Mouse (Mus musculus): ENCODE results near the gene Zfp607b.

Gene Zfp607b

DNA sequence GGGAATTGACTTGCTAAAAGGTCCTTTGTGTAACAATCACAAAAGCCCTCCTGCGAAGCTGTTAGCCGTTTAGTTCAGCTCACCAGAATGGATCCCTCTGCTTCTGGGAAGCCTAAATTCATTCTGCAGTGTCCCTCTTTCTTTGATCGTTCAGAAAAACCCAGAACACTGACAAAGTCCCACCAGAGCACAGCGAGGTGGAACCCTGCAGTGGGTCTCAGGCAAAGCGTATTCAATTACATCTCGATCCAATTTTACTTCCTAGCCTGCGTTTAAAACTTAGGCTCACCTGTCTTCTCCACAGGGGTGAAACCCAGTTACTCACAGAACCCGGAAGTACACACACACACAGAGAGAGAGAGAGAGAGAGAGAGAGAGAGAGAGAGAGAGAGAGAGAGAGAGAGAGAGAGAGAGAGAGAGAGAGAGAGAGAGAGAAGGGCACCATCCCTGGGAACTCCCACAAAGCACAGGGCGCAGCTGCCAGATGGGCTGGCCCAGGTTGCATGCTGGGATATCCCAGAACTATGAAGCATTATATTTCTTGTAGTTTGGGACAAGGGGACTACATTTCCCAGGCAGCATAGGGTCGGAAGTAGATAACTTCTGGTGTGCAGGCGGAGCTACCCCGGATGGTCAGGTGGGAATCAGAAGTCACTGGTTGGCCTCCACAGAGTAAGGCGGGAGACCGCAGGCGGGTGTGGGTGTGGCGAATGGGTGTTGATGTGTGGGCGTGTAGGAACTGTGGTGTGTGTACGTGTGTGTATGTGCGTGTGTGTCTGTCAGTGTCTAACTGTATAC, at the start of gene Zfp607b:
Gene Zfp607b, plus strand, starts transcription at position 526 of the 798 bp plus-strand sequence.
- peak; percentile 98 for DNase-seq

DNA sequence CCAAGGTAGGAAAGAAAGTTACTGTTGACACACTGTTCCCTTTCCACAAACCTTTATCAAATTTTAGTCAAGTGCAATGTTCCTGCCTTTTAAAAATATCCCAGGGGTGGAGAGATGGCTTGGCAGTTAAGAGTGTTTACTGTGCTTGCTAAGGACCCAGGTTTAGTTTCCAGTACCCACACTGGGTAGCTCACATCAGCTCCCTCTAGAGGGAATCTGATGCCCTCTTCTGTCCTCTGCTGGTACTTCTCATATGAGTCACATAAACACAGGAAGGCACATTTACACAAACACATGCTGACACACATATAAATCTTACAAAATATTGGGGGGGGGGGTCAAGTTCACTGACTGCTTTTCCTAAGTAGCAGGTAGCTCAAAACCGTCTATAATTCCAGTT, 44.7 kb upstream of the Zfp607b start:
- DNase-seq = no peak

DNA sequence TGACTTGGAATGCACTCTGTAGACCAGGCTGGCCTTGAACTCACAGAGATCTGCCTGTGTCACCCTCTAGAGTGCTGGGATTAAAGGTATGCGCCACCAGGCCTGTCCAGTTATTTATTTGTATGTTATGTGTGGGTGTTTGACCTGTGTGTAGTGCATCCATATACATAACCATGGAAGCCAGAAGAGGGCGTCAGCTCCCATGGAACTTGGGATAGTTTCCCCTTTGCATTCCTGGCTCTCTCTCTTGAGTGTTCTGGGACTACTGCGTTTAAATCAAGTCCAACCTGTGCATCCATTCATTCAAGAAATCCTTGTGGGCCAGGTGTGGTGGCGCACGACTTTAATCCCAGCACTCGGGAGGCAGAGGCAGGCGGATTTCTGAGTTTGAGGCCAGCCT, 42.6 kb upstream of the Zfp607b start:
- DNase-seq = no peak

DNA sequence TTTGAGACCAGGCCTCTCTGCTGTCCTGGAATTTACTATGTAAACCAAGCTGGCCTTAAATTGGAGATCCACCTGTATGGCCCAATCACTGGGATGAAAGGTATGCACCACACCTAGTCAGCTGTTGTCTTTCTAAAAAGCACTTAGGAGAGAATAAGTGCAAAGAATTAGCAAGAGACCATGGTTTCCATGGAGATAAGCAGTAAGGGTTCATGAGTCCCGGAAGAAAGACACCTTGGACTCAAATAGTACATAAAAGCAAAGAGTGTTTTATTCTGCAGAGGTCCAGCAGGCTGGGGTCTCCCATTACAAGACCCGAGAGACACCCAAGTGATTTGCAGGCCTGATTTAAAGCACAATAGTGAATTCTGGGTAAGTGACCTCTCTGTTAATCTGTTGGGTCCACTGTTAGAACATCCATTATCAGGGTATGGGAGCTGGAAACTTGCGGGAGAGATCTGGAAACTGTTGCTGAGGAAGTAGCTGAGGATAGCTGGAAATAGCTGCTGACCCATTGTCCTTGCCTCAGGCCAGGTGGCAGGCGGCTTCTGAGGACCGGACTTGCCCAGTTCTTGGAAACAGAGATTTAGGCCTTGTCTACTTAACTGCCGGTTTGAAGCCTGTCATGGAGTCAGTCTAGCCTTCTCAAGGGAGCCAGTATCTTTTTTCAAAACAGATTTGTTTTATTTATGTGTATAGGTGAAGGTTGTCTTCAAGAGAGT, 41.7 kb upstream of the Zfp607b start:
- DNase-seq = no peak

DNA sequence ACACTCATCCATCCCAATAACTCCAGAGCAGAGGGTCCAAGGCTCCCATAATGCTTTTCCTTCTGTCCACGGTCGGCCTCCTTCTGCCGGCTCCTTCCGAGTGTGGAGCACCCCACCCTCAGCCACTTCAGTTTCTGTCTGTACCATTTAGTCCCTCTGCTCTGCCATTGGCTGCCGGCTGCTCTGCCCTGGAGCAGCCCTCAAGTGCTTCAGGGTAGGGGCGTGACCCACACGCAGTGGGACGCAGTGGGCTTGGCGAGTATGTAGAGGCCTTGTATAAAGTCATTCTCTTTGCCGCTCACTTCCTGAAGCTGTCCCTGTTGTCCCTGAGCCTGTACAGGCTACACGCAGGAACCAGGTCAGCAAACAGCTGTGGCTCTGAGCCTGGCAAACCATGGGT, 39.4 kb upstream of the Zfp607b start:
- DNase-seq = no peak

DNA sequence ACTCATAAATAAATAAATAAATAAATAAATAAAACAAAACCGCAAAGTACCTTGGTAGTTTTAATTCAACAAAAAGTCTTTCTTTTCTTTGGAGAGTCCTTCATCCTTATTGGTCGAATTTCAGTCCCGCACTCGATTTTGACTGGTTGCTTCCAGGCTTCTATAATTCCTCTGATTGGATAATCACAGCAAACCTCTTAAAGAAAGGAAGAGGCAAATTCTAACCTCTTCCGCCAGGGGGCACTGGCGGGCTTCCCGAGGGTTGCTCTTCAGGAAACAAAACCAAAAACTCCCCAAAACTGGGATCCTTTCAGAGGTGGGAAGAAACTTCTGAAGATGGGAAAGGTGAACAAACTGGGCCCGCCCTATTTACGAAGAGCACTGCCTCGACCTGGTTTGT, 38.2 kb upstream of the Zfp607b start:
- peak; percentile 90 for DNase-seq

DNA sequence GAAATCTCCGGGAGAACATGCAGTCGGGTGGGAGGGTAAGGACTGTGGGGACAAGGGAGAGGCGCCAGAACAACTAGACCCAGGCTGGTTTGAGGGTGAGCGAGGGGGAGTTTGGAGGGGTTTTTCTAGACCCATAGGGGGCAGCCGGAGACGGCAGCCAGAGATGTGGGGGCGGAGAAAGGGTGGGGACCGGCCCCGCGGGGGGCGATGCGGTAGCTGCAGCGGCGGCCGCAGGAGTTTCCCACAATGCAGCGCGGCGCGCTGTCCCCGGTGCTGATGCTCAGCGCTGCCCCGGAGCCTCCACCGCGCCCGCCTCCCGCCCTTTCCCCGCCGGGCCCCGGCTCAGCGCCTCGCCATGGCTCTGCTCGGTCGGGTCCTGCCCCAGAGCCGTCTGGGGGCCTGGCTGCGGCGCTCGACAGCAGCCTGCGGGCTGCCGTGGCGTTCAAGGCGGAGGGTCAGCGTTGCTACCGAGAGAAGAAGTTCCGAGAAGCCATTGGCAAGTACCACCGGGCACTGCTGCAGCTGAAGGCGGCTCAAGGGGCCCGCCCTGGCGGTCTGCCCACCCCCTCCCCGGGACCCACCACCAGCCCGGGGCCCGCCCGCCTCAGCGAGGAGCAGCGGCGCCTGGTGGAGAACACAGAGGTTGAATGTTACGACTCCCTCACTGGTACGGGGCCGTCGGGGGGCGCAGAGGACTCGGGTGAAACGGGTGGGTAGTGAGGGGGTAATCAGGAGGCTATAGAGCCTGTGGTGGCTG, 35.3 kb upstream of the Zfp607b start, which contains the start of gene Ttc9b:
Gene Ttc9b, plus strand, starts transcription at position 235 of the 757 bp plus-strand sequence.
- DNase-seq = peak; percentile 82

DNA sequence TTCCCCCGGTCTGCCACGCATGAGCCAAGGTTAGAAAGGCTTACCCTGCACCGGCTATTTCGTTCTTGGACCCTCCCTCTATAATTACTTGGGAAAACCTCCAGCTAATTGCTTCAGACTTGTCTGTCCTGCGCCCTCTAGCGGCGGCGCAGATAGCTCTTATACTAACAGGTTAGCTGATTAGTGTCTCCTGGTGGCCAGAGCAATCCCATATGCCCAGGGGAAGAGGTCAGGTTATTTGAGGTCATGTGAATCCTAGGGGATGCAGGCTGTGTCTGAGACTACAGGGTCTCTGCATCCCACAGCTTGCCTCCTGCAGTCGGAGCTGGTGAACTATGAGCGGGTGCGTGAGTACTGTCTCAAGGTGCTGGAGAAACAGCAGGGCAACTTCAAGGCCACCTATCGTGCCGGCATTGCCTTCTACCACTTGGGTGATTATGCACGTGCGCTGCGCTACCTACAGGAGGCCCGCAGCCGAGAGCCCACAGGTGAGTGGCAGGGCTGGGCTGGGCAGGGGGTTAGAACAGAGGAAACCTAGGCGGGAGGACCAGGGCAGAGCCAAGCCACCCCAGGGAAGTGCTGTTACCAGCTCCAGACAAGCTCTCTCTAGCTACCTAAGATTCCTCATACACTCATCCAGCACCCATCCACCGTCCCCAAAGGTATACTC, 34.4 kb upstream of the Zfp607b start:
- peak; percentile 83 for DNase-seq

DNA sequence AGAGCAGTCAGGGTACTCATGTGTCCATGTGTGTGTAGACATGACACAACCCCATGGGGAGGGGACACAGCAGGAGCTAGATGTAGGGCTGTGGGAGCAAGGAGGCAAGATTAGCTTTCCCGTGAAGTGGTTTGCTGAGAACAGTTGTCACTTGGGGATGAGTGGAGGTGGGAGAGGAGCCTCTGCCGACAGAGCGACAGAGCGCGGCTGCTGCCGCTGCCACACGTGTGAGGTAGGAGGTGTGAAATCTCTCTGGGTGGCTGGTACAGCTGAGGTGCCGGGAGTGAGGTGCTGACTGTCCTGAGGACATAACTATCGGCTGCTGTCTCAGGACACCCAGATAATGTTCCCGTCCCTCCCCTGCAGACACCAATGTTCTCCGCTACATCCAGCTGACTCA, 33.6 kb upstream of the Zfp607b start:
- no peak for DNase-seq

DNA sequence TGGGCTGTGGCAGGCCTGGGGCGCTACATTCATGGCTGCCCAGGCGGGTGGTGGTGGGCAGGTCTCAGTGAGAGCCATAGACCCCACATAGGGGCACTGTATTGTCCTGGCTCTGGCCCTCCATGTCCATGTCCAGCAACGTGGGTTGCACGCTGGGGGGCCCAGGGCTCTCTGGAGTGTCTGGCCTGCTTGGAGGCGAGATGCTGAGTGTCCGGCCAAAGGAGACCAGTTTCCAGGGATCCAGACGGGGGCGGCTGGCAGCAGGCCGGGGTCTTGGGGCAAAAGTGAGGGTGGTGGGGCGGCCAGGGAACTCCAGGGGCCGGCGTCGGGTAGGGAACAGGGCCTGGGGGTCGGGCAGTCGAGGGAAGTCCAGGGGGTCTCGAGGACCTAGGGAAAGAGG, 32.5 kb upstream of the Zfp607b start:
- DNase-seq = no peak

DNA sequence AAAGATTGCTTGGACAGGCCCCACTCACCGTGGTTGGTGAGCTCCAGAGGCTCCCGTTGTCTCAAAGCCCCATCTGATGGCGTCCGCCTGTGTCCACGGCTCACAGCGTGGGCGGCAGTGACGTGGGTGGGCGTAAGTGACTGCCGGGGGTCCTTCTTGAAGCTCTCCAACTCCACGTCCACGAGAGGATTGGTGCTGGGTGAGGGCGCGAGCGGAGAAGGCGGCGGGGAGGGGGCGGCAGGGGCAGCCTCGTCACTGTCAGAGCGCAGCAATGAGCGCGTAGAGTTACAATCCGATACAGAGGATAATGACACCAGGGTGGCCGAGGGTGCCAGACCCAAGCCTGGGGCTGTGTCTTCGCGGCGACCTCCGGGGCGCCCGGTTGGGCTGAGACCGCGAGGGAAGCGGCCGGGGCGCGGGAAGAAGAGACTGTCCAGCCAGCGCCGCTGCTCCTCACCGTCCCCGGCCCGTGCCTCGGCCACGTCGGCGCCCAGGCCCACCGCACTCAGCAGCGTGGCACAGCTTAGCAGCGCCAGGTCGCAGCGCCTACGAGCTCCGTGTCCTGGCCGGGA, 31.2 kb upstream of the Zfp607b start:
- DNase-seq = no peak

DNA sequence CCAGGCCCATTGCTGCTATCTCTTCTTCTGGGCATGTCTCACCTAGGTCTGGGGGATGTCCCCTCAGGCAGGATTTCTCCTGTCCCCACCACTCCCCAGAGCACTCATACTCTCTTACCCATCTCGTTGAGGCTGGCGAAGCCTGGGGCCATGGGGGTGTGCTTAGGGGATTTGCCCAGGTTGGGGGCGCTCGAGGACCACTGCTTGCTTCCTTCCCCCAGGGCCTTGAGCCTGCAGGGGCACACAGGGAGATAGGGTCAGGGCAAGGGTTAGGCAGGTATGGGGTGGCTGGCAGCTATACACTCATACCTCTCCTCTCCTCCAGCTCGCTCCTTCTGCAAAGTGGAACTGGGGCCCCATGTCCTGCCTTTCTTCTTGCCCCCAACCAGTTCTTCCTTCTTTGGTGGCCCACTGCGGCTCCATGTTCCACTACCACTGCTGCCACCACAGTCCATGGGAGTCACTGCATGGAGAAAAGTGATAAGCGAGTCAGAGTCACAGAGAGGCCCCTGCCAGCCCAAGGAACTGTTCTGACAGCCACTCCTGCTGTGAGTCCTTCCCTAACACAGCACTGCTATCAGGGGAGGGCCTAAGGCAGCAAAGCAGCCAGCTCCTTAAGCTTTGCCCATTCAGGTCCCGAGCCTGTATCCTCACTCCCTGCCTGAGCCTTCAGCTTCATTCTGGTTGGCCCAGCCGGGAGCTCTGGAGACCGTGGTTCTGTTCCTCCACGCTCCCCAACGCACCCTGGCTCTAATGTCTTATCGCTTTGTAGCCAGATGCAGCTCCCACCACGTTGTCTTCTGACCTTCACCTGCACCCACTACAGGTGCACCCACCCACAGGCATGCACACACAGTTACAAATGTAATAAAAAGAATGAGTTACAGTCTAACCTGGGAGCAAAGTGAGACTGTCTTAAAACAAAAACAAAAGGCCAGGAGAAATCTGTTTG, 30.2 kb upstream of the Zfp607b start:
- DNase-seq = no peak

DNA sequence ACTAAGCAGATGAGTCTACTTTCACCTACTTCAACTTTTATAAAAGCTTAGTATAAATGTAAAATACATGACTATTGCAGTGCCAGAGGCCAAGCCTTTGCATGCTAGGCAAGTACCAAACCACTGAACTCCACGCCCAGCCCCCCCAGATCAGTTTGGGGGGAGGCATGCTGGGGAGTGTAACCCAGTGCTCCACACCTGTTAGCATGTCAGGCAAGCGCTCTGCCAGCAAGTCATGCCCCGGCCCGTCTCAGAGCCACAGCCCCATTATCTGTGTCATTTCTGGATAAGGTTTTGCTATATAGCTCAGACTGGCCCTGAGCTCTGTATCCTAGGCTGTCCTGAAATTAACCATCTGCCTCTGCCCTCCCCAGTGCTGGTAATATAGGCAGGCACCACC, 27.1 kb upstream of the Zfp607b start:
- DNase-seq = no peak

DNA sequence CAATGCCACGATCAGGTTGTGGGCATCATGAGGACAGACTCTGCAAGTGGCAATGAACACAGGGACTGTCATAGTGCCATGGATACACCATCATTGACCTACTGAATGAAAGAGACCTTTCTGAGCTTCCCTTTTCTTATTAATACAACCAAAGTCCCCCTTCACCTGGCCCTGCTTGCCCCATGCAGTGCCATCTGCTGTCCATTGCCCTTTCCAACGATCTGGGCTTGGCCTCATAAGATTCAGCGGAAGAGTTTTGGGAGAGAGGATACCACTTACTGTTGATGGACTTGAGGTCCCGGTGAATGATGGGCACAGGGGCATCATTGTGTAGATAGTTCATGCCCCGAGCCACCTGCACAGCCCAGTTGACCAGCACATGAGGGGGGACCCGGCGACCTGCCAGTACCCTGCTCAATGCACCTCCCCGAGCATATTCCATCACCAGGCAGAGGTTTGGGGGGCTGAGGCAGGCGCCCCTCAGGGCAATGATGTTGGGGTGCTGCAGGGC, 16.0 kb upstream of the Zfp607b start:
- peak; percentile 71 for DNase-seq

DNA sequence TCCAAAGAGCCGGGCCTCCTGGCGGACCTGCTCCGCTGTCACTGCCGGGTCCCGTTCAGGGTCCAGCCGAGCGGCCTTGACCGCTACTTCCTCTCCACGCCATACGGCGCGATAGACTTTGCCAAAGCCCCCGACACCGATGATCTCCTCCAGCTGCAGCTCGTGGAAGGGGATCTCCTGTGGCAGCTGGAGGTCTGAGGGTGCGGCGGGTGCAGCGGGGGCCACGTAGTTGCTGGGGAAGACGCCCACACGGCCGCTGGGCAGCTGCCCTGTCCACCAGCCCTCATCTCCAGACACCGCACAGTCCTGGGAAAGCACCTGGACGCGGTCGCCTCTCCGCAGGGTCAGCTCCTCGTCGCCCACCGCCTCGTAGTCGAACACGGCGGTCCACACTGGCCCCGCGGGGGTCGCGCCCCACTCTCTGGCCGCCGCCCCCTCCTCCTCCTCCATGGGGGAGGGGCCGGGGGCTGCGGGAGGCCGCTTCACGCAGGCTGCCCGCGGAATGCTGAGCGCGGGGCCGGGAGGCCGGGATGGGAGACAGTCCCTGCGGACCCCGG, 15.5 kb upstream of the Zfp607b start:
- DNase-seq = no peak

DNA sequence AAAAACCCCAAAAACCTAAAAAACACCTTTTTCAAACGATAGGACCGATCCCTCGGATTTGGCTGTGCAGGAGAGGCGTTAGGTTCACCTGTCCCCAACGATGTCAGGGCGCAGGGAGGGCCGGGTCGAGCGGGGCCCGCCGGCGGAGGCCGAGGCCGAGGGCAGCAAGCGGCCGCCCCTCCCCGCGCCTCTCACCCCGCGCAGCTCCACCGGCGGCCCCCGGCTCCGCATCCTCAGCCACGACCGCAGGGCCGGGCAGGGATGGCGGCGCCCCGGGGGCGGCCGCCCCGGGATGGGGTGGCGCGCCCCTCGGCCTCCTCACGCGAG, 15.0 kb upstream of the Zfp607b start:
- DNase-seq = no peak

DNA sequence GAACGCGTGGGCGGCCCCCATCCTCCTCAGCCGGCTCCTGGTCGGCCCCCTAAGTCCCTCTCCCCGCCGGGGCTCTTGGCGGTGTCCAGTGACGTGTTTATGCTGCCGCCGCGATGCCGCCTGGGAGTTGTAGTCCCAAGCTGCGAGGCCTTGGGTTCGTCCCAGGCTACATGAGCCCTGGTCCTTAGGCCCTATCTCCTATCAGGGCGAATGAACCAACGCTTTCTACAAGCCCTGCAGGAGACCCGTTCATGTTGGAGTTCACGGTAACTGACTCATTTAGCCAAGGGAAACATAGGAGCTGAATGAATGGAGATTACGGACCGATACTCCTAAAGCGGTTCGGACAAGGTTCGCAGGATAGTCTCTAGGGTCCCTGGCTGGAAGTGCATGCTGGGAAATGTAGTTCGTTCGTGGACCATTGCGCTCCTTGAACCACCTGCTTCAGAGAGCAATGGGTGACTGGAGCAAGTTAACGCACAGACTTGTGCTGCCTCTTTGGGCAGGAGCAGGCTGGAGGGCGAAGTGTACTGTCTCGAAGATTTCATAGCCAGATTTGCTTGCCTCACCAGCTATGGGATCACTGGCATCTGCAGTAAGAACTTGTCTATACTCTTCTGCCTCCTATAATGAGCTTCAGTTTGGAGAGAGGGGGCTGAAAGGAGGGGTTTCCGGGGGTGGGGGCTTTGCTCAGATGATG, 14.5 kb upstream of the Zfp607b start, which contains the start of gene Map3k10:
Gene Map3k10, minus strand, starts transcription at position 77 of the 700 bp plus-strand sequence.
- DNase-seq = peak; percentile 95

DNA sequence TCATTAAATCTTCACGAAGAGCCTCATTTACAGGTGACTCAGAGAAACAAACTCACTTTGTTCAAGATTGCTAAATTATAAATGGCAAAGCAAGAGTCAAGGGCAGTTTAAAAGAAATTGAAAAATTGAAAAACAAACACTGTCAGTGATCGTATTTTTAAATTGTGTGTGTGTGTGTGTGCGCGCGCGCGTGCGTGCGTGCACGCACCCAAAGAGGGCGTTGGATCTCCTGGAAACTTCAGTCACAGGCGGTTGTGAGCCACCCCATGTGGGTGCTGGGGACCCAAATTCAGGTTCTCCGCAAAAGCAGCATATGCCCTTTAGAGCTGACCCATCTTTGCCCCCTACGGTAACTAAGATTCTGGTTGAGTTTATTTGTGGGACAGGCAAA, 13.9 kb upstream of the Zfp607b start:
- DNase-seq = no peak

DNA sequence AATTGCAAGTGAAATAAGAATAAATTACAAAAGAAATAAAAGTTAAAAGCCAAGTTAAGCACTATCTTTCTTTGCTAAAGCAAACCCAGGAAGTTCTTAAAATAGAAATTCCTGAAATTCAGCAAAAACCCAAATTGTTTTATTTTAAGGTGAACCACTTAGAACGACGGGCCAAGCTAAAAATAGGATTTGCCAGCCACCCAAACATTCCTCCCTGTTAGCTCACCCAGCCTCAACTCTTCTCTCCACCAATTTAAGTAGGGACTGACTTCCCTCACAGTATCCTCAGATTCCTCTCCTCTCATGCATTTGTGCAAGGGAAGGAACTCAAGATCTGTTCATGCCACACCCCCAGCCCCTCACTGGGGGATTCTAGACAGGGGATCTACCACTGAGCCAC, 5.9 kb upstream of the Zfp607b start:
- DNase-seq = peak; percentile 4

DNA sequence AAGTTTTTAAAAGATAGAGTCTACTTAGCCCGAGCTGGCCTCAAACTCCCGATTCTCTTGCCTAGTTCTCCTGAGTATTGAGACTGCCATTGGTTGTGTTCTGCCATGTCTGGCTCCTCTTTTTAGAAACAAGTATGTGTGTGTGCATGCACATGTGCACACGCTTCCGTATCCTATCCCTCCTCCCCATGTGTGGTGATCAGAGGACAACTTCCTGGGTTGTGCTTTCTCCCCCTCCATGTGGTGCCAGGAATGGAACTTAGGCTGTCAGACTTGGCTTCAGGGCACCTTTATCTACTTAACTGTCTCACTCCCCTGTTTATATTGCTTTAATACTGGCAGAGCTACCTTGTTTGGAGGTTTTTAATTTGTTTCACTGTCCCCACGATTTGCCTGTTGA, 3.9 kb upstream of the Zfp607b start:
- DNase-seq = peak; percentile 39
